Mouse (Mus musculus) neural tube, postnatal 0 days (tissue): ENCODE data around the gene Gm14305. TPM values are rescaled to one million over a fixed set of nuclear protein-coding genes. Genes with fewer than 3 reads are reported as not detected.

Experiments used
- polyA plus RNA-seq: library from polyadenylated mRNA; unstranded; fragments of >200 nt; fragmentation: Nextera tagmentation; extraction: Ambion mirVana; gene quantifications from 2 replicates; pipeline ENCODE4 v1.2.1, GENCODE M21; 2015

Gm14305 gene
- 56.0 and 56.1 TPM in 2 replicates for polyA plus RNA-seq

GRCm38 (mm10) chr2:176708051-176708450, at the start of gene Gm14305:
Gene Gm14305 (plus strand): TSS chr2:176708328.

GRCm38 (mm10) chr2:176670222-176670621, 37.9 kb upstream of the Gm14305 start, which contains the start of gene Zfp973:
Gene Zfp973 (plus strand): TSS chr2:176670522.

Other genes starting within 250 kb of the Gm14305 start
- 20.3 and 21.6 TPM in 2 replicates for gene Gm14434, start 221.5 kb upstream of the Gm14305 start, polyA plus RNA-seq
- not detected in 2 replicates for gene Zfp967, start 187.3 kb upstream of the Gm14305 start, polyA plus RNA-seq
- gene Gm14308, start 72.0 kb upstream of the Gm14305 start, polyA plus RNA-seq: 21.5 and 36.0 TPM in 2 replicates
- 10.2 and 11.9 TPM in 2 replicates for gene Zfp973, start 37.8 kb upstream of the Gm14305 start, polyA plus RNA-seq
- 21.6 and 22.3 TPM in 2 replicates for gene Gm14295, start 90.3 kb downstream of the Gm14305 start, polyA plus RNA-seq
- gene Gm14408, start 122.8 kb downstream of the Gm14305 start, polyA plus RNA-seq: not detected in 2 replicates
- gene Gm14296, start 219.5 kb downstream of the Gm14305 start, polyA plus RNA-seq: 9.9 and 10.1 TPM in 2 replicates